Mouse (Mus musculus): ENCODE results near the gene Miip. TPM values are rescaled to one million over a fixed set of nuclear protein-coding genes. Genes with fewer than 3 reads are reported as not detected.
A peak's percentile ranks its signal among the peaks of the same experiment; 100 is the strongest.

Gene Miip
- polyA plus RNA-seq, 2 experiments, result 22.4 to 94.4 TPM

- H3K27me3 ChIP-seq (ENCODE audit: control insufficient read depth, insufficient read depth, low read length), result no peaks in the 10 kb centered on the region
- TF ChIP-seq POLR2A (IDR thresholded peaks at IDR 0.05; ENCODE audit: borderline replicate concordance, extremely low read depth, insufficient read depth, insufficient read length), result no peak
- H3K4me3 ChIP-seq (replicated peaks; ENCODE audit: low read length), result no peak overlapping the region
- 93% methylated on average over 6 of the region's 6 CpGs for WGBS
- H3K9me3 ChIP-seq (ENCODE audit: control insufficient read depth, low read length), result no peaks in the 10 kb centered on the region
- ATAC-seq (ENCODE audit: low FRiP score, low read depth) (no peak), DNase-seq (ENCODE audit: low spot score) (no peak)
- H3K4me1 ChIP-seq (ENCODE audit: control insufficient read depth, insufficient read depth, low read length), result peaks cover 15% of the 10 kb centered on the region
- H3K36me3 ChIP-seq (ENCODE audit: control insufficient read depth, insufficient read depth, low read length), result peaks cover 45% of the 10 kb centered on the region
- H3K27ac ChIP-seq (replicated peaks; ENCODE audit: low read depth, low read length), result no peak overlapping the region
- H3K4me2 ChIP-seq (replicated peaks; ENCODE audit: low read depth, low read length, severe bottlenecking), result no peak overlapping the region
- H3K9ac ChIP-seq (ENCODE audit: low read depth, low read length, severe bottlenecking), result no peak overlapping the region
These were observed 3.0 kb downstream of the Miip start for GRCm38 (mm10) chr4:147865651-147866050.

DNA sequence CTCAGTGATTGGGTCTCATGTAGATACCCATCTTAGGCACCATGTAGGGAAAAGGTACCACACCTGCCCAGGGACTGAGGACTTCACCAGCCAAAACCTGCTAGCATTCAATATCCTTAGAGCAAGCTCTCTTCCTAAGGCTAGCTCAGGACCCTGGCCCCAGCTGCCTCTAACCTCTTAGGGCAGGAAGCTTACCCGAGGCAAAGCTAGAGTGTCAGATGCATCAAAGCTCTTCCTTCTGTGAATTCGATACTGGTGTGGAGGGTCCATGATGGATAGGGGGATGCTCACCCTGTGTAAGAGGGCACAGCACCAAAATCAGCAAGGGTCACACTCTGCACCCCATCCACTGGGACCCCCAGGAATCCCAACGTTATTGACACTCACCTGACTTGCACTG lies 6.6 kb downstream of the Miip start:
- Histone ChIP-seq H3K27ac (replicated peaks; ENCODE audit: low read depth, low read length) (no peak overlapping the region), H3K9ac (ENCODE audit: low read depth, low read length, severe bottlenecking) (no peak overlapping the region), H3K27me3 (ENCODE audit: control insufficient read depth, insufficient read depth, low read length) (no peaks in the 10 kb centered on the region), H3K4me2 (replicated peaks; ENCODE audit: low read depth, low read length, severe bottlenecking) (no peak overlapping the region), H3K9me3 (ENCODE audit: control insufficient read depth, low read length) (no peaks in the 10 kb centered on the region), H3K4me3 (replicated peaks; ENCODE audit: low read length) (no peak overlapping the region), H3K4me1 (ENCODE audit: control insufficient read depth, insufficient read depth, low read length) (no peaks in the 10 kb centered on the region), H3K36me3 (ENCODE audit: control insufficient read depth, insufficient read depth, low read length) (peaks cover 46% of the 10 kb centered on the region)
- TF ChIP-seq POLR2A (IDR thresholded peaks at IDR 0.05; ENCODE audit: borderline replicate concordance, extremely low read depth, insufficient read depth, insufficient read length), result no peak
- ATAC-seq (ENCODE audit: low FRiP score, low read depth) (no peak), DNase-seq (ENCODE audit: low spot score) (no peak)
- 94% methylated on average over 3 of the region's 3 CpGs for WGBS

- no peak for TF ChIP-seq POLR2A (IDR thresholded peaks at IDR 0.05; ENCODE audit: borderline replicate concordance, extremely low read depth, insufficient read depth, insufficient read length)
- Histone ChIP-seq H3K27me3 (ENCODE audit: control insufficient read depth, insufficient read depth, low read length) (no peaks in the 10 kb centered on the region), H3K9me3 (ENCODE audit: control insufficient read depth, low read length) (no peaks in the 10 kb centered on the region), H3K36me3 (ENCODE audit: control insufficient read depth, insufficient read depth, low read length) (no peaks in the 10 kb centered on the region), H3K4me1 (ENCODE audit: control insufficient read depth, insufficient read depth, low read length) (peaks cover 5% of the 10 kb centered on the region; the same call in 1 of the 2 replicates), H3K4me3 (replicated peaks; ENCODE audit: low read length) (no peak overlapping the region), H3K27ac (replicated peaks; ENCODE audit: low read depth, low read length) (no peak overlapping the region), H3K4me2 (replicated peaks; ENCODE audit: low read depth, low read length, severe bottlenecking) (no peak overlapping the region), H3K9ac (ENCODE audit: low read depth, low read length, severe bottlenecking) (no peak overlapping the region)
- DNase-seq (ENCODE audit: low spot score), result no peak
- WGBS, result 80% methylated on average over 2 of the region's 2 CpGs
- no peak for ATAC-seq (ENCODE audit: low FRiP score, low read depth)
These were observed 17.8 kb downstream of the Miip start for GRCm38 (mm10) chr4:147850776-147851175.

GRCm38 (mm10) chr4:147848584-147848991 lies 20.0 kb downstream of the Miip start:
- DNase-seq (ENCODE audit: low spot score) (no peak), ATAC-seq (ENCODE audit: low FRiP score, low read depth) (peak; percentile 64)
- Histone ChIP-seq H3K27ac (replicated peaks; ENCODE audit: low read depth, low read length) (peak overlapping the region; percentile 34; the same call in 1 of the 2 replicates), H3K9me3 (ENCODE audit: control insufficient read depth, low read length) (peaks cover 13% of the 10 kb centered on the region), H3K4me1 (ENCODE audit: control insufficient read depth, insufficient read depth, low read length) (peaks cover 5% of the 10 kb centered on the region; the same call in 1 of the 2 replicates), H3K4me3 (replicated peaks; ENCODE audit: low read length) (peak overlapping the region; percentile 65), H3K36me3 (ENCODE audit: control insufficient read depth, insufficient read depth, low read length) (0 out of 2 replicates have a peak, but pooled peaks cover 9% of the 10 kb centered on the region), H3K9ac (ENCODE audit: low read depth, low read length, severe bottlenecking) (peak overlapping the region; percentile 56), H3K4me2 (replicated peaks; ENCODE audit: low read depth, low read length, severe bottlenecking) (peak overlapping the region; percentile 53), H3K27me3 (ENCODE audit: control insufficient read depth, insufficient read depth, low read length) (no peaks in the 10 kb centered on the region)
- TF ChIP-seq POLR2A (IDR thresholded peaks at IDR 0.05; ENCODE audit: borderline replicate concordance, extremely low read depth, insufficient read depth, insufficient read length), result no peak
- 10% methylated on average over 4 of the region's 4 CpGs for WGBS

DNA sequence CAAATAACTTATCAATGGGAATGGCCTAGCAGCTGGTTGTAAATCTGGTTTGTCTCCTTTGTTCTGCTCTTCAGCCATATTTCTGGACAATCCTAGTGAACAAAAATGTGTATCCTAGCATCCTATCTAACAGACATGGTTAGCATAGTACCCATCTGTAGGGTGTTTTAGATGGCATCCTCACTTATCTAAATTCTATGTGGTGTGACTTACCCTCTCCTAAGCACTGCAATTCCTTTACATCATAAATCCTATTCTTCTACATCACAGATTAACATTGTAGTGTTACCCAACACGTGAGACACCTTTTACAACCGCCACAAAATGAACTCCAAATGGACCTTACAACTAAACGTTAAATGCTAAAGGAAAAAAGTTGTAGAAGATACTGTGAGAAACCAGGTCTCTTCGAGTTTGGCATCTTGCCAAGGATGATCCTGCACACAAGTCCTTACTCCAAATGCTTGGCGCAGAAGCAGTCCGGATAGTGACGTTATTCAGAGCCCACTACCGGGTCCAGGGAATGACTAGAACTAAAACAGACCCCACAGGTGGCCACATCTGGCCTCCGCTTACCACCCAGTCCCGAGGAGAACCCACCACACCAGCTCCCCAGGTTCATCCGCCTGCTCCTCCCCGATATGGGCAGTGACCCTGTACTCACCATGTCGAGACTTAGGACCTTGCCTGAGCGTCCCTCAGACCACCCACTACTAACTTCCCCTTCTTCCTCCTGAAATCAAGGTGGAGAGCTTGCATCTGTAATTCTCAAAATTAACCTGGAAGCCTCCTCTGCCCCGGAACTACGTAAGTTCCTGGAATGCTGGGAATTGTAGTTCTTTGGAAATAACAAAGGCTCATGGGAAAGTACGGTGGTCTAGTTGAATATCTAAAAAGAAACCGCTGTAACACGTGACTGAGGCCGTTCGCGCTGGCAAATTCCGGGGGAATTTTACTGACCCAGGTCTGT lies 20.7 kb downstream of the Miip start, which contains the start of gene Zfp933:
Gene Zfp933, minus strand, starts transcription at position 753 of the 970 bp plus-strand sequence.
- no peak for TF ChIP-seq POLR2A (IDR thresholded peaks at IDR 0.05; ENCODE audit: borderline replicate concordance, extremely low read depth, insufficient read depth, insufficient read length)
- H3K4me3 ChIP-seq (replicated peaks; ENCODE audit: low read length), result peak within 1 kb of the TSS; percentile 65
- peak within 1 kb of the TSS; percentile 67 for H3K9ac ChIP-seq (ENCODE audit: low read depth, low read length, severe bottlenecking)
- peaks cover 5% of the 10 kb centered on the region; the same call in 1 of the 2 replicates for H3K4me1 ChIP-seq (ENCODE audit: control insufficient read depth, insufficient read depth, low read length)
- H3K4me2 ChIP-seq (replicated peaks; ENCODE audit: low read depth, low read length, severe bottlenecking), result peak within 1 kb of the TSS; percentile 53
- no peaks in the 10 kb centered on the region for H3K27me3 ChIP-seq (ENCODE audit: control insufficient read depth, insufficient read depth, low read length)
- H3K36me3 ChIP-seq (ENCODE audit: control insufficient read depth, insufficient read depth, low read length), result peaks cover 15% of the 10 kb centered on the region; the same call in 1 of the 2 replicates
- peak; percentile 91 for DNase-seq (ENCODE audit: low spot score)
- peak; percentile 95 for ATAC-seq (ENCODE audit: low FRiP score, low read depth)
- 4% methylated on average over 23 of the region's 23 CpGs for WGBS
- H3K27ac ChIP-seq (replicated peaks; ENCODE audit: low read depth, low read length), result peak within 1 kb of the TSS; percentile 34; the same call in 1 of the 2 replicates
- peaks cover 18% of the 10 kb centered on the region for H3K9me3 ChIP-seq (ENCODE audit: control insufficient read depth, low read length)

Data from limb, embryonic 14.5 days (tissue).